Mouse (Mus musculus) liver, embryonic 18 days (tissue): ENCODE measurements around the gene Olfr1408. TPM values are rescaled to one million over a fixed set of nuclear protein-coding genes. Genes with fewer than 3 reads are reported as not detected.

Source experiments
- polyA plus RNA-seq: library from polyadenylated mRNA; depleted of rRNA; stranded (reverse); fragments of >200 nt; gene quantifications from 2 replicates; pipeline ENCODE4 v1.2.3, GENCODE M21; 2012; rRNA removed

The Olfr1408 gene
- polyA plus RNA-seq = not detected in 2 replicates

GRCm38 (mm10) chr1:173137274-173137673 is at the start of gene Olfr1408:
Olfr1408 (minus strand) TSS chr1:173137374.

Other genes with a start within 250 kb of the Olfr1408 start
- gene Apcs, start 242.3 kb downstream of the Olfr1408 start, polyA plus RNA-seq = 1,000 and 1,170 TPM in 2 replicates
- gene Olfr16, start 187.0 kb downstream of the Olfr1408 start, polyA plus RNA-seq = 1.2 TPM in 2 replicates
- gene Olfr1406, start 53.3 kb upstream of the Olfr1408 start, polyA plus RNA-seq = not detected in 2 replicates
- gene Olfr218, start 60.4 kb upstream of the Olfr1408 start, polyA plus RNA-seq = not detected in 2 replicates
- gene Olfr1404, start 75.0 kb upstream of the Olfr1408 start, polyA plus RNA-seq = not detected in 2 replicates
- gene Fcer1a, start 89.8 kb upstream of the Olfr1408 start, polyA plus RNA-seq = 0.04 TPM in 1 of 2 replicates, not detected in the other
- gene Olfr418, start 128.6 kb upstream of the Olfr1408 start, polyA plus RNA-seq = not detected in 2 replicates
- not detected in 2 replicates for gene Mptx2, start 140.4 kb upstream of the Olfr1408 start, polyA plus RNA-seq
- 23.9 and 24.7 TPM in 2 replicates for gene Ackr1, start 196.4 kb upstream of the Olfr1408 start, polyA plus RNA-seq
- 5.5 TPM in 2 replicates for gene Aim2, start 213.5 kb upstream of the Olfr1408 start, polyA plus RNA-seq
- gene Cadm3, start 230.3 kb upstream of the Olfr1408 start, polyA plus RNA-seq = 0.43 and 0.46 TPM in 2 replicates